Mouse (Mus musculus) CH12.LX (cell line): ENCODE results near the gene Cptp. TPM values are rescaled to one million over a fixed set of nuclear protein-coding genes. Genes with fewer than 3 reads are reported as not detected.

Source experiments
- DNase-seq: peaks from one replicate; pipeline ENCODE4 v3.0.0-alpha.2; 2013; ENCODE audit errors: extremely low read depth
- H3K27ac ChIP-seq: 2 replicates; pipeline ENCODE4 v1.5.1; 2012; ENCODE audit warnings: low read depth, mild to moderate bottlenecking, control low read depth, moderate library complexity; ENCODE audit not compliant: insufficient read depth
- H3K27me3 ChIP-seq: replicated peaks from 2 replicates; pipeline ENCODE3; 2012; ENCODE audit warnings: inconsistent platforms
- H3K36me3 ChIP-seq, 2 experiments: replicated peaks in 1 of 2; 2 replicates each; pipeline versions ENCODE3 to v1.6.1; 2012; ENCODE audit warnings: inconsistent platforms in 1 of 2, low read length in 1 of 2, mild to moderate bottlenecking in 1 of 2, mixed read lengths in 1 of 2, moderate library complexity in 1 of 2; ENCODE audit not compliant: control insufficient read depth in 1 of 2, insufficient read depth in 1 of 2
- H3K4me1 ChIP-seq, 2 experiments: 2 replicates each; pipeline ENCODE4 v1.6.1; 2012; ENCODE audit warnings: inconsistent platforms in 1 of 2, moderate library complexity in 1 of 2; ENCODE audit not compliant: insufficient read depth in 2 of 2, control insufficient read depth in 1 of 2
- H3K4me2 ChIP-seq: 2 replicates; pipeline ENCODE4 v1.6.1; 2012; ENCODE audit warnings: low read depth, mild to moderate bottlenecking, control low read depth; ENCODE audit not compliant: poor library complexity, insufficient read depth, severe bottlenecking
- H3K4me3 ChIP-seq, 3 experiments: fragments of 150-350 bp in 1 of 3; sonication (generic) in 1 of 3; replicated peaks in 1 of 3; 2 replicates each; pipeline versions ENCODE3 to v1.5.1; 2011 to 2012; ENCODE audit warnings: low read depth in 2 of 3, low read length in 2 of 3, mild to moderate bottlenecking in 2 of 3, moderate library complexity in 2 of 3, control low read depth in 1 of 3, improper control_type of control experiment in 1 of 3, inconsistent platforms in 1 of 3, mixed read lengths in 1 of 3; ENCODE audit not compliant: poor library complexity in 1 of 3
- H3K79me2 ChIP-seq: replicated peaks from 2 replicates; pipeline ENCODE4 v1.6.1; 2012; ENCODE audit warnings: mild to moderate bottlenecking, moderate library complexity; ENCODE audit not compliant: control insufficient read depth, poor library complexity, insufficient read depth, severe bottlenecking; ENCODE audit errors: extremely low read depth
- H3K9ac ChIP-seq: 2 replicates; pipeline ENCODE4 v1.6.1; 2012; ENCODE audit warnings: low read depth, mild to moderate bottlenecking, control low read depth, moderate library complexity; ENCODE audit not compliant: insufficient read depth
- H3K9me3 ChIP-seq: replicated peaks from 2 replicates; pipeline ENCODE3; 2012; ENCODE audit warnings: low read length, inconsistent platforms, mixed read lengths
- BHLHE40 ChIP-seq: IDR thresholded peaks from 2 replicates; pipeline ENCODE4 v1.6.1; 2011; ENCODE audit warnings: mild to moderate bottlenecking, low read depth, low read length, improper control_type of control experiment
- CTCF ChIP-seq, 2 experiments: IDR thresholded peaks in 1 of 2; conservative IDR thresholded peaks in 1 of 2; 2 replicates each; pipeline ENCODE4 v1.5.1; 2011 to 2012; ENCODE audit warnings: low read depth in 2 of 2, low read length in 2 of 2, improper control_type of control experiment in 1 of 2, inconsistent platforms in 1 of 2, mild to moderate bottlenecking in 1 of 2, moderate library complexity in 1 of 2
- ELF1 ChIP-seq: IDR thresholded peaks from 2 replicates; pipeline ENCODE4 v1.6.1; 2014; ENCODE audit warnings: low read depth, mild to moderate bottlenecking, inconsistent platforms, low read length, improper control_type of control experiment
- ETS1 ChIP-seq: conservative IDR thresholded peaks from 2 replicates; pipeline ENCODE4 v1.6.1; 2012; ENCODE audit warnings: low read depth, mild to moderate bottlenecking, inconsistent platforms, low read length, improper control_type of control experiment, moderate library complexity
- GABPA ChIP-seq: IDR thresholded peaks from 2 replicates; pipeline ENCODE4 v1.6.1; 2012; ENCODE audit warnings: low read depth, low read length, improper control_type of control experiment, inconsistent platforms; ENCODE audit not compliant: insufficient replicate concordance
- IRF4 ChIP-seq: IDR thresholded peaks from 2 replicates; pipeline ENCODE4 v1.6.1; 2014; ENCODE audit warnings: low read depth, mild to moderate bottlenecking, inconsistent platforms, low read length, improper control_type of control experiment
- KAT2A ChIP-seq: IDR thresholded peaks from 2 replicates; pipeline ENCODE4 v1.6.1; 2012; ENCODE audit warnings: low read length, improper control_type of control experiment, inconsistent platforms; ENCODE audit not compliant: insufficient replicate concordance
- MAX ChIP-seq: IDR thresholded peaks from 2 replicates; pipeline ENCODE4 v1.6.1; 2011; ENCODE audit warnings: low read length, improper control_type of control experiment
- MAZ ChIP-seq: IDR thresholded peaks from 2 replicates; pipeline ENCODE4 v1.6.1; 2012; ENCODE audit warnings: low read depth, mild to moderate bottlenecking, inconsistent platforms, low read length, improper control_type of control experiment, moderate library complexity
- NELFE ChIP-seq: IDR thresholded peaks from 2 replicates; pipeline ENCODE4 v1.6.1; 2011; ENCODE audit warnings: low read depth, low read length, improper control_type of control experiment
- PAX5 ChIP-seq: IDR thresholded peaks from 2 replicates; pipeline ENCODE4 v1.6.1; 2012; ENCODE audit warnings: low read length, inconsistent platforms, mixed read lengths
- POLR2A ChIP-seq: IDR thresholded peaks from 2 replicates; pipeline ENCODE4 v1.6.1; 2011; ENCODE audit warnings: low read depth, mild to moderate bottlenecking, improper control_type of control experiment, low read length
- POLR2AphosphoS2 ChIP-seq: IDR thresholded peaks from 2 replicates; pipeline ENCODE4 v1.6.1; 2011; ENCODE audit warnings: low read depth, low read length, improper control_type of control experiment
- RAD21 ChIP-seq: IDR thresholded peaks from 2 replicates; pipeline ENCODE4 v1.6.1; 2011; ENCODE audit warnings: low read depth, mild to moderate bottlenecking, low read length, improper control_type of control experiment, moderate library complexity
- SMC3 ChIP-seq: IDR thresholded peaks from 2 replicates; pipeline ENCODE4 v1.6.1; 2011; ENCODE audit warnings: low read depth, low read length, improper control_type of control experiment
- TBP ChIP-seq: conservative IDR thresholded peaks from 2 replicates; pipeline ENCODE4 v1.6.1; 2011; ENCODE audit warnings: low read depth, low read length, improper control_type of control experiment
- TCF12 ChIP-seq: IDR thresholded peaks from 2 replicates; pipeline ENCODE4 v1.6.1; 2014; ENCODE audit warnings: low read depth, mild to moderate bottlenecking, inconsistent platforms, low read length, improper control_type of control experiment
- UBTF ChIP-seq: IDR thresholded peaks from 2 replicates; pipeline ENCODE4 v1.6.1; 2012; ENCODE audit warnings: low read depth, mild to moderate bottlenecking, inconsistent platforms, low read length, improper control_type of control experiment, moderate library complexity
- ZC3H11A ChIP-seq: IDR thresholded peaks from 2 replicates; pipeline ENCODE4 v1.6.1; 2012; ENCODE audit warnings: low read depth, mild to moderate bottlenecking, inconsistent platforms, low read length, improper control_type of control experiment
- ZNF384 ChIP-seq: IDR thresholded peaks from 2 replicates; pipeline ENCODE4 v1.6.1; 2012; ENCODE audit warnings: low read depth, low read length, improper control_type of control experiment, inconsistent platforms
- dilution Hi-C: fragments of 300-500 bp; cut with MboI; formaldehyde crosslinking; loops from 2 replicates; pipeline ENCODE4 v1.14.3; 2020; ENCODE audit warnings: low sequenced_read_pairs; ENCODE audit not compliant: extremely low pct_unique_long_range_greater_than_20kb, extremely low pct_ligation_motif_present
- in situ Hi-C: fragments of 300-500 bp; cut with MboI; formaldehyde crosslinking; loops from 3 replicates; pipeline ENCODE4 v1.14.3; 2019; ENCODE audit warnings: low sequenced_read_pairs, low pct_ligation_motif_present, low pct_unique_long_range_greater_than_20kb, mixed read lengths
- polyA plus RNA-seq: library from polyadenylated mRNA; unstranded; fragments of >175 nt; gene quantifications from 2 replicates; pipeline ENCODE4 v1.2.1, GENCODE M21; 2012; ENCODE audit warnings: low read depth; ENCODE audit not compliant: insufficient read length
- total RNA-seq, 2 experiments: library from RNA; depleted of rRNA; stranded (reverse); fragments of 300-350 nt in 1 of 2; fragments of >200 nt in 1 of 2; gene quantifications; 2 replicates each; pipeline ENCODE4 v1.2.3; 2012 to 2014

The Cptp gene
- total and polyA plus RNA-seq, 3 experiments: 9.0 to 15.5 (median 12.1) TPM

DNA sequence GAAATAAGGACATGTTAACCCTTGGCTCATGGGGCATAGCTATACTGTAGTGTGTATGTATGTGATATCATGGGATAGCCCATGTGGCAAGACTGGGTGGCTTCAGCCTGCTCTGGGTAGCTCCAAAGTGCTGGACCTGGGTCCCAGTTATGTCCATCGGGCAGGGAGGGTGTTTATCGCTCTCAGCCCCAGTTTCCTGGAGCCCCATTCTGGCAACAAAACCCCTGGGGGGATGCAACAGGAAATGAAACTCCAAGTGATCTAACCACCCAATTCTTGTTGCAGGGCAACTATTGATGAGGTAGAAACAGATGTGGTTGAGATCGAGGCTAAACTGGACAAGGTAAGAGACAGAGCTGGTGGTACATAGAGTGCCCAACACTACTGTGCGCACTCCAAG is 26.6 kb upstream of the Cptp start:
- no peak for DNase-seq
- Histone ChIP-seq H3K9me3 (peaks cover 3% of the 10 kb centered on the region), H3K79me2 (peaks cover 13% of the 10 kb centered on the region; the same call in 1 of the 2 replicates), H3K27me3 (no peaks in the 10 kb centered on the region), H3K4me3 (no peak overlapping the region), H3K36me3 (peaks cover 25 to 47% of the 10 kb centered on the region in 2 experiments), H3K4me1 (peaks cover 23 to 40% of the 10 kb centered on the region in 2 experiments), H3K27ac (no peak overlapping the region)
- dilution Hi-C loops: no loop called here
- in situ Hi-C loops: no loop called here
- TF ChIP-seq POLR2A: no peak
- no peak for TF ChIP-seq TBP
- no peak for TF ChIP-seq ZC3H11A
- no peak for TF ChIP-seq MAX
- TF ChIP-seq MAZ: no peak
- TF ChIP-seq BHLHE40: no peak
- no peak for TF ChIP-seq KAT2A
- no peak for TF ChIP-seq NELFE
- no peak for TF ChIP-seq CTCF (conservative IDR thresholded peaks at IDR 0.05 in 1 of 2, IDR thresholded peaks at IDR 0.05 in 1 of 2; ENCODE audit: low read depth in 2 of 2, low read length in 2 of 2)
- no peak for TF ChIP-seq UBTF
- TF ChIP-seq RAD21: no peak
- no peak for TF ChIP-seq ELF1
- TF ChIP-seq SMC3: no peak
- TF ChIP-seq ETS1: no peak
- TF ChIP-seq IRF4: no peak
- no peak for TF ChIP-seq ZNF384
- TF ChIP-seq TCF12: no peak
- TF ChIP-seq GABPA: no peak
- TF ChIP-seq POLR2AphosphoS2: no peak
- TF ChIP-seq PAX5: no peak
- TF ChIP-seq, all 38 proteins: peak for 0
- Histone ChIP-seq H3K4me2 (no peak overlapping the region), H3K9ac (no peak overlapping the region)

DNA sequence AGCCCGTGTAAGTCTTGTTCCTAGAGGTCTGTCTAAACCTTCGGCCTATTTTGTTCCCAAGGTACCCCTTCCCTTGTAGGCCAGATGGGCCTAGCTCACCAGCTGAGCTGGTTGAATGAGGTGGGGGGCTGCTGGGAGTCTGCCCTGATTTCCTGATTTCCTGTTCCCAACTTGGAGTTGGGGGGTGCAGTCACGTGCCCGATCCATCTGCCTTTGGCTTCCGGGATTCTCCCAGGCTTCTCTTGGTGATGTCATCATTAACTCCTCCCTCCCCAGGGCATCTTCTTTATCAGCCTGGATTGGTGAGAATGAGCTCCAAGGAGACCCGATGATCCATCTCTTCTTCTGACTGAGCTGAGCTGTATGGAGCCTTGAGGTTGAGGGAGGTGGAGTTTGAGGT is 26.0 kb upstream of the Cptp start:
- H3K36me3 ChIP-seq: peaks cover 21 to 43% of the 10 kb centered on the region in 2 experiments
- no peak overlapping the region for H3K4me3 ChIP-seq
- peaks cover 13% of the 10 kb centered on the region; the same call in 1 of the 2 replicates for H3K79me2 ChIP-seq
- no peaks in the 10 kb centered on the region for H3K27me3 ChIP-seq
- dilution Hi-C loops: no loop called here
- peaks cover 3% of the 10 kb centered on the region for H3K9me3 ChIP-seq
- no peak overlapping the region for H3K27ac ChIP-seq
- TF ChIP-seq MAX: no peak
- no peak for TF ChIP-seq ZNF384
- no peak for TF ChIP-seq KAT2A
- no peak for TF ChIP-seq MAZ
- no peak overlapping the region for H3K4me2 ChIP-seq
- peaks cover 28 to 46% of the 10 kb centered on the region in 2 experiments for H3K4me1 ChIP-seq
- DNase-seq: no peak
- in situ Hi-C loops: no loop called here
- no peak overlapping the region for H3K9ac ChIP-seq
